Mouse (Mus musculus) thymus, adult 2 months (tissue): ENCODE data around the gene Capn1. TPM values are rescaled to one million over a fixed set of nuclear protein-coding genes. Genes with fewer than 3 reads are reported as not detected.

ENCODE experiments used
- DNase-seq: peaks from one replicate; pipeline ENCODE4 v3.0.0; 2021
- H3K27ac ChIP-seq: fragments of 200-500 bp; 2 replicates; pipeline ENCODE4 v1.5.1; 2012; ENCODE audit warnings: low read length, control low read depth; ENCODE audit not compliant: control insufficient read depth, insufficient read depth
- H3K27me3 ChIP-seq: fragments of 200-500 bp; 2 replicates; pipeline ENCODE4 v1.6.1; 2012; ENCODE audit warnings: mild to moderate bottlenecking, low read length, moderate library complexity, mixed read lengths; ENCODE audit not compliant: control insufficient read depth, insufficient read depth
- H3K36me3 ChIP-seq: fragments of 200-500 bp; 2 replicates; pipeline ENCODE4 v1.6.1; 2012; ENCODE audit warnings: mild to moderate bottlenecking, low read length, moderate library complexity; ENCODE audit not compliant: control insufficient read depth, insufficient read depth
- H3K4me1 ChIP-seq: fragments of 200-500 bp; replicated peaks from 2 replicates; pipeline ENCODE4 v1.6.1; 2012; ENCODE audit warnings: low read length; ENCODE audit not compliant: control insufficient read depth, insufficient read depth
- H3K4me3 ChIP-seq: fragments of 200-500 bp; 2 replicates; pipeline ENCODE4 v1.5.1; 2012; ENCODE audit warnings: mild to moderate bottlenecking, low read length, control low read depth, moderate library complexity; ENCODE audit not compliant: control insufficient read depth, insufficient read depth
- CTCF ChIP-seq: fragments of 200-500 bp; IDR thresholded peaks from 2 replicates; pipeline ENCODE4 v1.5.1; 2012; ENCODE audit warnings: mild to moderate bottlenecking, control low read depth, low read length, moderate library complexity, borderline replicate concordance; ENCODE audit not compliant: control insufficient read depth, poor library complexity, insufficient read depth; ENCODE audit errors: extremely low read depth
- POLR2A ChIP-seq: fragments of 200-500 bp; IDR thresholded peaks from 2 replicates; pipeline ENCODE4 v1.6.1; 2012; ENCODE audit warnings: mild to moderate bottlenecking, low read length, control low read depth, moderate library complexity; ENCODE audit not compliant: control insufficient read depth, poor library complexity, insufficient read depth; ENCODE audit errors: extremely low read depth
- WGBS: fragments of 180-500 bp; shearing (Covaris S2); methylation state at CpG from one replicate; pipeline ENCODE4 v1.1.7; 2018; 5-methylcytosine and 5-hydroxymethylcytosine counted together
- polyA plus RNA-seq: library from polyadenylated mRNA; depleted of rRNA; stranded (reverse); fragments of >200 nt; gene quantifications from 2 replicates; pipeline ENCODE4 v1.2.3, GENCODE M21; 2012

Gene Capn1
- polyA plus RNA-seq, 1 experiment, result 101 TPM

- peaks cover 7% of the 10 kb centered on the region for H3K36me3 ChIP-seq
- no peak overlapping the region for H3K4me3 ChIP-seq
- DNase-seq, result no peak
- no peak overlapping the region for H3K27ac ChIP-seq
- 95% methylated on average over 10 of the region's 10 CpGs for WGBS
- no peak for TF ChIP-seq CTCF
- TF ChIP-seq POLR2A, result no peak
- no peaks in the 10 kb centered on the region for H3K27me3 ChIP-seq
- peaks cover 35% of the 10 kb centered on the region for H3K4me1 ChIP-seq
Observed at GRCm38 (mm10) chr19:6013691-6014090, 2.0 kb downstream of the Capn1 start.

GRCm38 (mm10) chr19:6009137-6009536 is 6.6 kb downstream of the Capn1 start:
- 97% methylated on average over 8 of the region's 8 CpGs for WGBS
- Histone ChIP-seq H3K27me3 (no peaks in the 10 kb centered on the region), H3K4me3 (no peak overlapping the region), H3K36me3 (peaks cover 28% of the 10 kb centered on the region), H3K27ac (no peak overlapping the region), H3K4me1 (peaks cover 16% of the 10 kb centered on the region)
- no peak for TF ChIP-seq POLR2A
- TF ChIP-seq CTCF, result no peak
- no peak for DNase-seq

- H3K27ac ChIP-seq, result no peak overlapping the region
- WGBS, result 96% methylated on average over 13 of the region's 13 CpGs
- no peak overlapping the region for H3K4me3 ChIP-seq
- H3K4me1 ChIP-seq, result peaks cover 7% of the 10 kb centered on the region; the same call in 1 of the 2 replicates
- no peaks in the 10 kb centered on the region for H3K27me3 ChIP-seq
- peaks cover 33% of the 10 kb centered on the region for H3K36me3 ChIP-seq
- no peak for DNase-seq
- TF ChIP-seq POLR2A (no peak), CTCF (no peak)
Observed at GRCm38 (mm10) chr19:6007013-6007412, 8.7 kb downstream of the Capn1 start.

- no peaks in the 10 kb centered on the region for H3K27me3 ChIP-seq
- no peak overlapping the region for H3K27ac ChIP-seq
- H3K4me1 ChIP-seq, result no peaks in the 10 kb centered on the region
- DNase-seq, result no peak
- H3K4me3 ChIP-seq, result no peak overlapping the region
- WGBS, result 93% methylated on average over 11 of the region's 11 CpGs
- TF ChIP-seq CTCF (no peak), POLR2A (no peak)
- peaks cover 41% of the 10 kb centered on the region for H3K36me3 ChIP-seq
Observed at GRCm38 (mm10) chr19:6005541-6005940, 10.2 kb downstream of the Capn1 start.

GRCm38 (mm10) chr19:5999969-6000368 is 15.7 kb downstream of the Capn1 start:
- peaks cover 19% of the 10 kb centered on the region for H3K36me3 ChIP-seq
- WGBS, result 93% methylated on average over 5 of the region's 5 CpGs
- no peak overlapping the region for H3K27ac ChIP-seq

GRCm38 (mm10) chr19:5998180-5998579 is 17.5 kb downstream of the Capn1 start:
- Histone ChIP-seq H3K36me3 (peaks cover 34% of the 10 kb centered on the region), H3K4me1 (no peaks in the 10 kb centered on the region), H3K27ac (no peak overlapping the region), H3K4me3 (no peak overlapping the region), H3K27me3 (no peaks in the 10 kb centered on the region)
- TF ChIP-seq POLR2A (no peak), CTCF (no peak)
- DNase-seq, result no peak
- 95% methylated on average over 3 of the region's 3 CpGs for WGBS

More at GRCm38 (mm10) chr19:5999969-6000368, 15.7 kb downstream of the Capn1 start:
- Histone ChIP-seq H3K27me3 (no peaks in the 10 kb centered on the region), H3K4me1 (no peaks in the 10 kb centered on the region), H3K4me3 (no peak overlapping the region)
- DNase-seq, result no peak
- TF ChIP-seq CTCF (no peak), POLR2A (no peak)

- no peak for TF ChIP-seq POLR2A
- TF ChIP-seq CTCF, result no peak
- H3K27ac ChIP-seq, result no peak overlapping the region
- no peaks in the 10 kb centered on the region for H3K27me3 ChIP-seq
- no peaks in the 10 kb centered on the region for H3K4me1 ChIP-seq
- no peak overlapping the region for H3K4me3 ChIP-seq
- WGBS, result 97% methylated on average over 14 of the region's 14 CpGs
- DNase-seq, result no peak
- H3K36me3 ChIP-seq, result peaks cover 24% of the 10 kb centered on the region
Observed at GRCm38 (mm10) chr19:5994711-5995110, 21.0 kb downstream of the Capn1 start.
